Mouse (Mus musculus): ENCODE measurements around the gene Olfr1082. TPM values are rescaled to one million over a fixed set of nuclear protein-coding genes. Genes with fewer than 3 reads are reported as not detected.
"Not testable (repeated sequence)": the region's sequence is repeated elsewhere in the genome, so short reads cannot be mapped to it uniquely, and the experiment has no call there.

Olfr1082 gene
- polyA plus RNA-seq (2014; fragmentation: Nextera tagmentation; extraction: Ambion mirVana), result not detected in 2 replicates

DNA sequence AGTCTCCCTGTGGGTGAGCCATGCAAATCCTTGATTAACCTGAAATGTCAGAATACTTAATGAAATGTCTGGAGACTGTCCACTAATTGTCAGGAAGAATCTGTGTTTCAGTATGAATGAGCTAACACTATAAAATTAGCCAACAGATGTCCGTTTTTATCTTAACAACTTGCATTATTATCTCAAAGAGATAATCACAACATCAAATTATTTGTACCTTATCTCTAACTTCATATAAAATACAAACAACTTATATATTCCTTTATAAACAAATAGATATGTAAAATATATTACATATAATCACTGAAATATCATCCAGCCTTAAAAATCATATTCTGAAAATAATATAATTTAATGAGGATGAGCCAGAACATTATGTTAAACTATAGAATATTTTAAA lies at the start of gene Olfr1082:
TSS of gene Olfr1082 (minus strand) at position 101 of the 400 bp plus-strand sequence.
- not testable (repeated sequence) for H3K9me3 ChIP-seq (ENCODE audit: low read depth, low read length); DNase-seq; H3K9ac ChIP-seq; ATAC-seq (ENCODE audit: insufficient read depth); H3K4me1 ChIP-seq (ENCODE audit: insufficient read depth); H3K27me3 ChIP-seq (ENCODE audit: insufficient read depth, low read length); H3K4me3 ChIP-seq (ENCODE audit: low read depth, low read length); H3K36me3 ChIP-seq (ENCODE audit: insufficient read depth); H3K27ac ChIP-seq (ENCODE audit: low read depth); H3K4me2 ChIP-seq
- 57% methylated on average over 1 of the region's 1 CpGs for WGBS

DNA sequence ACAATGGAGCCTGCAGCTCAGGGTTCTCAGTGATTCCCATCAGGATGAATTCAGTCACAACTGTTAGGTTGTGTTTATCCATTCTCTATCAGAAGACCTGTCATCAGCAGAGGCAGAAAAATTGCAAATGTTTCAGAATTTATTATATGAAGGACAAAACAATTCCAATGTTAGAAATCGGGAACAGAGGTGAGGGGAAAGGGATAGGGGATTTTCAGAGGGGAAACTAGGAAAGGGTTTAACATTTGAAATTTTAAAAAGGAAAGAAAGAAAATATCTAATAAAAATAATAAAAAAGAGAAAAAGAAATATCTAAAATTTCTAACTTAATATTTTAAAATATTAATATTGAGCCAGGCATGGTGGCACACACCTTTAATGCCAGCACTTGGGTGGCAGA lies 40.9 kb upstream of the Olfr1082 start, which contains the start of gene Olfr1084:
TSS of gene Olfr1084 (minus strand) at position 101 of the 400 bp plus-strand sequence.
- H3K4me1 ChIP-seq (ENCODE audit: insufficient read depth); H3K9me3 ChIP-seq (ENCODE audit: low read depth, low read length); ATAC-seq (ENCODE audit: insufficient read depth); H3K4me2 ChIP-seq; H3K9ac ChIP-seq; DNase-seq; H3K4me3 ChIP-seq (ENCODE audit: low read depth, low read length); H3K27ac ChIP-seq (ENCODE audit: low read depth); H3K27me3 ChIP-seq (ENCODE audit: insufficient read depth, low read length); H3K36me3 ChIP-seq (ENCODE audit: insufficient read depth): not testable (repeated sequence)
- 78% methylated on average over 1 of the region's 1 CpGs for WGBS

DNA sequence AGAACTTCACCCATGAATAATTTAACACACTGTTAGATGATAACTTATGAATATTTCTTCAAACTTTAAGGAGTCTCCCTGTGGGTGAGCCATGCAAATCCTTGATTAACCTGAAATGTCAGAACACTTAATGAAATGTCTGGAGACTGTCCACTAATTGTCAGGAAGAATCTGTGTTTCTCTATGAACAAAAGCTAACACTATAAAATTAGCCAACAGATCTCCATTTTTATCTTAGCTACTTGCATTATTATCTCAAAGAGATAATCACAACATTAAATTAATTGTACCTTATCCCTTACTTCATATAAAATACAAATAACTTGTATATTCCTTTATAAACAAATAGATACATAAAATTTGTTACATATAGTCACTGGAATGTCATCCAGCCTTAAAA lies 40.6 kb downstream of the Olfr1082 start, which contains the start of gene Olfr1080:
TSS of gene Olfr1080 (minus strand) at position 101 of the 400 bp plus-strand sequence.
- H3K4me3 ChIP-seq (ENCODE audit: low read depth, low read length); H3K9ac ChIP-seq; H3K4me1 ChIP-seq (ENCODE audit: insufficient read depth); H3K4me2 ChIP-seq; H3K27me3 ChIP-seq (ENCODE audit: insufficient read depth, low read length); ATAC-seq (ENCODE audit: insufficient read depth); H3K27ac ChIP-seq (ENCODE audit: low read depth); H3K9me3 ChIP-seq (ENCODE audit: low read depth, low read length); H3K36me3 ChIP-seq (ENCODE audit: insufficient read depth); DNase-seq: not testable (repeated sequence)

Other genes with a start within 250 kb of the Olfr1082 start
- not detected in 2 replicates for gene Olfr1055, start 248.7 kb downstream of the Olfr1082 start, polyA plus RNA-seq (2014; fragmentation: Nextera tagmentation; extraction: Ambion mirVana)
- gene Olfr1056, start 236.5 kb downstream of the Olfr1082 start, polyA plus RNA-seq (2014; fragmentation: Nextera tagmentation; extraction: Ambion mirVana), result not detected in 2 replicates
- not detected in 2 replicates for gene Olfr1057, start 220.6 kb downstream of the Olfr1082 start, polyA plus RNA-seq (2014; fragmentation: Nextera tagmentation; extraction: Ambion mirVana)
- not detected in 2 replicates for gene Olfr1058, start 210.4 kb downstream of the Olfr1082 start, polyA plus RNA-seq (2014; fragmentation: Nextera tagmentation; extraction: Ambion mirVana)
- not detected in 2 replicates for gene Olfr1061, start 184.9 kb downstream of the Olfr1082 start, polyA plus RNA-seq (2014; fragmentation: Nextera tagmentation; extraction: Ambion mirVana)
- not detected in 2 replicates for gene Olfr1062, start 172.2 kb downstream of the Olfr1082 start, polyA plus RNA-seq (2014; fragmentation: Nextera tagmentation; extraction: Ambion mirVana)
- gene Olfr1065, start 148.4 kb downstream of the Olfr1082 start, polyA plus RNA-seq (2014; fragmentation: Nextera tagmentation; extraction: Ambion mirVana), result not detected in 2 replicates
- gene Olfr1066, start 142.7 kb downstream of the Olfr1082 start, polyA plus RNA-seq (2014; fragmentation: Nextera tagmentation; extraction: Ambion mirVana), result not detected in 2 replicates
- gene Olfr228, start 111.6 kb downstream of the Olfr1082 start, polyA plus RNA-seq (2014; fragmentation: Nextera tagmentation; extraction: Ambion mirVana), result not detected in 2 replicates
- not detected in 2 replicates for gene Olfr1076, start 90.5 kb downstream of the Olfr1082 start, polyA plus RNA-seq (2014; fragmentation: Nextera tagmentation; extraction: Ambion mirVana)
- not detected in 2 replicates for gene Olfr1079, start 56.5 kb downstream of the Olfr1082 start, polyA plus RNA-seq (2014; fragmentation: Nextera tagmentation; extraction: Ambion mirVana)
- not detected in 2 replicates for gene Olfr1080, start 40.7 kb downstream of the Olfr1082 start, polyA plus RNA-seq (2014; fragmentation: Nextera tagmentation; extraction: Ambion mirVana)
- not detected in 2 replicates for gene Olfr1084, start 40.8 kb upstream of the Olfr1082 start, polyA plus RNA-seq (2014; fragmentation: Nextera tagmentation; extraction: Ambion mirVana)
- not detected in 2 replicates for gene Olfr1085, start 63.1 kb upstream of the Olfr1082 start, polyA plus RNA-seq (2014; fragmentation: Nextera tagmentation; extraction: Ambion mirVana)
- not detected in 2 replicates for gene Olfr1086, start 81.1 kb upstream of the Olfr1082 start, polyA plus RNA-seq (2014; fragmentation: Nextera tagmentation; extraction: Ambion mirVana)
- not detected in 2 replicates for gene Olfr1087, start 99.4 kb upstream of the Olfr1082 start, polyA plus RNA-seq (2014; fragmentation: Nextera tagmentation; extraction: Ambion mirVana)
- not detected in 2 replicates for gene Olfr1089, start 134.7 kb upstream of the Olfr1082 start, polyA plus RNA-seq (2014; fragmentation: Nextera tagmentation; extraction: Ambion mirVana)
- not detected in 2 replicates for gene Olfr1090, start 160.0 kb upstream of the Olfr1082 start, polyA plus RNA-seq (2014; fragmentation: Nextera tagmentation; extraction: Ambion mirVana)
- gene Olfr1093, start 183.5 kb upstream of the Olfr1082 start, polyA plus RNA-seq (2014; fragmentation: Nextera tagmentation; extraction: Ambion mirVana), result not detected in 2 replicates
- gene Olfr141, start 211.1 kb upstream of the Olfr1082 start, polyA plus RNA-seq (2014; fragmentation: Nextera tagmentation; extraction: Ambion mirVana), result not detected in 2 replicates
- gene Olfr1094, start 225.7 kb upstream of the Olfr1082 start, polyA plus RNA-seq (2014; fragmentation: Nextera tagmentation; extraction: Ambion mirVana), result not detected in 2 replicates

Measured in lung, embryonic 14.5 days (tissue).